8 mouse cellular contexts compared by ENCODE assay signal in the genomic region with DNA sequence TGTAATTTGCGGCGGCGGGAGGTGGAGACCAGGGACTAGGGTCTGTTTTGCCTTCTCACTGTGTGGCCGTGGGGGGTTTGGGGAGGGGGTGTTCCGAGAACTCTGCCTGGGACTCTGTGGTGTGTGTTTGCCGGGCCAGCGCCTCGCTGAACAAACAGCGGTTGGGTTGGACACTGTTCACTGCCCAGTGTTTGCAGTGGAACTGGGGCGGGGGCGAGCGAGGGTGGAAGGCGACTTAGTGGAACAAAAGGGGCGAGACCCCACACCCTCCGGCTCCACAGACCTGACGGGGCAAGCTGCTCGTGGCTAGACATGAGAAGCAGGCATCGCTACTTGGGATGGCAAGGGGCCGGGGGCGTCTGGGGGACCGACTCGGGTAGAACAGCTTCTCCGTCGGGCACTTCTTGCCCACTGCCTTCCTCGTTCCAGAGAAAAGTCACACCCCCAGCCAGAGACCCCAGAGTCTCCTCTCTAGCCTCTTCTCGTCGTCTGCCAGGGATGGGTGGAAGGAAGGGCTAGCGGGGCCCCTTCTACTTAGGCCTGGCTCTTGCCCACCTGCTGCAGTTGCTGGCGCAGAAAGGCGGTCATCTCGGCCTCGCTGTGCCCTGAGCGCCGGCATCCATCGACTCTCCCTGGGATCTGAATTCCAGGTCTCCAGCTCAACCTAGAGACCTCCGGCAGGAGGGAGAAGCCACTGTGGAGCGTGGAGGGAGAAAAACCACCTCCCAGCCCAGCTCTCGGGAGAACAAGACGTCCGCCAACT. TPM values are rescaled to one million over a fixed set of nuclear protein-coding genes. Genes with fewer than 3 reads are reported as not detected.
DNase-seq lines count a peak whose midpoint lies in the region; ATAC-seq lines count a peak whose summit lies in the region.

No protein-coding gene starts in this region.

- H3K36me3 ChIP-seq in kidney, embryonic 16.5 days (ENCODE audit: insufficient read depth, low read length) = no peaks in the 10 kb centered on the region
- peaks cover 10% of the 10 kb centered on the region for H3K36me3 ChIP-seq in embryonic facial prominence, embryonic 13.5 days
- H3K36me3 ChIP-seq in hindbrain, embryonic 15.5 days = no peaks in the 10 kb centered on the region
- peaks cover 12% of the 10 kb centered on the region; the same call in 1 of the 2 replicates for H3K36me3 ChIP-seq in midbrain, embryonic 14.5 days (ENCODE audit: control insufficient read depth, insufficient read depth, low read length)

- peak overlapping the region; percentile 46; the same call in 1 of the 2 replicates for H3K27ac ChIP-seq in kidney, embryonic 16.5 days (ENCODE audit: low read length)
- peak overlapping the region; percentile 96 for H3K27ac ChIP-seq in embryonic facial prominence, embryonic 13.5 days
- peak overlapping the region; percentile 94 for H3K27ac ChIP-seq in hindbrain, embryonic 15.5 days (replicated peaks)
- peak overlapping the region; percentile 97 for H3K27ac ChIP-seq in midbrain, embryonic 14.5 days (replicated peaks; ENCODE audit: low read depth, low read length)

- H3K9me3 ChIP-seq in kidney, embryonic 16.5 days (ENCODE audit: low read length) = no peaks in the 10 kb centered on the region
- H3K9me3 ChIP-seq in embryonic facial prominence, embryonic 13.5 days = no peaks in the 10 kb centered on the region
- no peaks in the 10 kb centered on the region for H3K9me3 ChIP-seq in hindbrain, embryonic 15.5 days
- H3K9me3 ChIP-seq in midbrain, embryonic 14.5 days (ENCODE audit: control insufficient read depth, low read length) = no peaks in the 10 kb centered on the region

- DNase-seq in kidney, postnatal 36 days = no peak
- no peak for DNase-seq in midbrain, embryonic 14.5 days
- no peak for DNase-seq in right cerebral cortex, adult 18-20 months
- DNase-seq in retina, postnatal 1 day = no peak
- no peak for DNase-seq in right cerebral cortex, postnatal 36 days (ENCODE audit: low spot score in 2 of 2)

- under 1% methylated on average over 40 of the region's 40 CpGs for WGBS in kidney, embryonic 16.5 days
- WGBS in embryonic facial prominence, embryonic 13.5 days = under 1% methylated on average over 39 of the region's 40 CpGs
- 1% methylated on average over 40 of the region's 40 CpGs for WGBS in hindbrain, embryonic 15.5 days
- under 1% methylated on average over 40 of the region's 40 CpGs for WGBS in midbrain, embryonic 14.5 days

- ATAC-seq in kidney, embryonic 16.5 days (ENCODE audit: low FRiP score, low TSS enrichment) = peak; percentile 9; the same call in 1 of the 2 replicates
- ATAC-seq in embryonic facial prominence, embryonic 13.5 days (ENCODE audit: insufficient number of reproducible peaks, insufficient read depth, low FRiP score, low TSS enrichment, low read depth) = 0 out of 2 replicates have a peak, but pooled peaks have one; percentile 1
- no peak; the same call in 1 of the 2 replicates for ATAC-seq in hindbrain, embryonic 15.5 days (ENCODE audit: low FRiP score, low read depth)
- ATAC-seq in midbrain, embryonic 14.5 days (ENCODE audit: low FRiP score, low TSS enrichment) = no peak; the same call in 1 of the 2 replicates

- peaks cover 86% of the 10 kb centered on the region for H3K27me3 ChIP-seq in kidney, embryonic 16.5 days (ENCODE audit: insufficient read depth, low read length)
- peaks cover 33% of the 10 kb centered on the region for H3K27me3 ChIP-seq in embryonic facial prominence, embryonic 13.5 days
- peaks cover 5% of the 10 kb centered on the region; the same call in 1 of the 2 replicates for H3K27me3 ChIP-seq in hindbrain, embryonic 15.5 days
- no peaks in the 10 kb centered on the region for H3K27me3 ChIP-seq in midbrain, embryonic 14.5 days (ENCODE audit: control insufficient read depth, insufficient read depth, low read length)

- H3K9ac ChIP-seq in kidney, embryonic 16.5 days (replicated peaks; ENCODE audit: low read length) = peak overlapping the region; percentile 53
- peak overlapping the region; percentile 96 for H3K9ac ChIP-seq in embryonic facial prominence, embryonic 13.5 days
- H3K9ac ChIP-seq in hindbrain, embryonic 15.5 days = peak overlapping the region; percentile 39
- H3K9ac ChIP-seq in midbrain, embryonic 14.5 days (replicated peaks; ENCODE audit: low read length) = peak overlapping the region; percentile 94

- H3K4me1 ChIP-seq in kidney, embryonic 16.5 days (ENCODE audit: insufficient read depth, low read length) = peaks cover 37% of the 10 kb centered on the region
- peaks cover 37% of the 10 kb centered on the region for H3K4me1 ChIP-seq in embryonic facial prominence, embryonic 13.5 days
- peaks cover 56% of the 10 kb centered on the region for H3K4me1 ChIP-seq in hindbrain, embryonic 15.5 days (replicated peaks)
- peaks cover 19% of the 10 kb centered on the region for H3K4me1 ChIP-seq in midbrain, embryonic 14.5 days (ENCODE audit: control insufficient read depth, insufficient read depth, low read length)

- H3K4me2 ChIP-seq in kidney, embryonic 16.5 days (replicated peaks; ENCODE audit: low read depth, low read length) = peak overlapping the region; percentile 82
- peak overlapping the region; percentile 82 for H3K4me2 ChIP-seq in embryonic facial prominence, embryonic 13.5 days
- H3K4me2 ChIP-seq in hindbrain, embryonic 15.5 days = peak overlapping the region; percentile 70
- H3K4me2 ChIP-seq in midbrain, embryonic 14.5 days (ENCODE audit: low read length) = peak overlapping the region; percentile 87

- peak overlapping the region; percentile 73 for H3K4me3 ChIP-seq in kidney, embryonic 16.5 days (ENCODE audit: low read length)
- peak overlapping the region; percentile 72 for H3K4me3 ChIP-seq in embryonic facial prominence, embryonic 13.5 days
- H3K4me3 ChIP-seq in hindbrain, embryonic 15.5 days = peak overlapping the region; percentile 81
- H3K4me3 ChIP-seq in midbrain, embryonic 14.5 days (replicated peaks; ENCODE audit: low read depth, low read length) = peak overlapping the region; percentile 69

RNA-seq across cellular contexts. Expression of a gene that starts 0.6 kb away (rescaled TPM):
- 1.4 and 2.6 TPM in 2 replicates for polyA plus RNA-seq in kidney, embryonic 16.5 days (2015; fragmentation: Nextera tagmentation; extraction: Ambion mirVana)
- 21.2 and 27.2 TPM in 2 replicates for polyA plus RNA-seq in embryonic facial prominence, embryonic 13.5 days (2015; fragmentation: Nextera tagmentation; extraction: Ambion mirVana)
- polyA plus RNA-seq in hindbrain, embryonic 15.5 days (2015; fragmentation: Nextera tagmentation; extraction: Ambion mirVana) = 16.0 and 24.2 TPM in 2 replicates
- 30.7 and 32.2 TPM in 2 replicates for polyA plus RNA-seq in midbrain, embryonic 14.5 days (2014; fragmentation: Nextera tagmentation; extraction: Ambion mirVana)

Comparison
In these comparisons a context has a peak if more than half of its experiments do, and no peak if none do; other contexts are left out.
1. ATAC-seq: peak in kidney, embryonic 16.5 days (single experiment) and embryonic facial prominence, embryonic 13.5 days (single experiment); none in hindbrain, embryonic 15.5 days (single experiment) and midbrain, embryonic 14.5 days (single experiment).
2. H3K27ac ChIP-seq: peak in every context shown above with its lines; median percentile 97 in midbrain, embryonic 14.5 days; 96 in embryonic facial prominence, embryonic 13.5 days; 94 in hindbrain, embryonic 15.5 days; 46 in kidney, embryonic 16.5 days.
3. H3K9ac ChIP-seq: peak in every context shown above with its lines; median percentile 96 in embryonic facial prominence, embryonic 13.5 days; 94 in midbrain, embryonic 14.5 days; 53 in kidney, embryonic 16.5 days; 39 in hindbrain, embryonic 15.5 days.
4. Peak in every context shown above with its lines, with median percentiles within 50 percentile points of each other: H3K4me2 ChIP-seq and H3K4me3 ChIP-seq.